Mouse (Mus musculus): ENCODE measurements around the gene Slc26a5. TPM values are rescaled to one million over a fixed set of nuclear protein-coding genes. Genes with fewer than 3 reads are reported as not detected.

Slc26a5 gene
- polyA plus RNA-seq, 1 experiment from 2014 or later, result not detected

- 70% methylated on average over 14 of the region's 14 CpGs for WGBS
Observed at GRCm38 (mm10) chr5:21896586-21896985, 31.2 kb upstream of the Slc26a5 start.

GRCm38 (mm10) chr5:21894168-21894567 is 28.8 kb upstream of the Slc26a5 start:
- DNase-seq (ENCODE audit: low spot score) (no peak), ATAC-seq (ENCODE audit: low FRiP score) (no peak)
- Histone ChIP-seq H3K4me1 (replicated peaks; ENCODE audit: control insufficient read depth, insufficient read depth, low read length) (0 out of 2 replicates have a peak, but pooled peaks cover 2% of the 10 kb centered on the region), H3K27me3 (ENCODE audit: control insufficient read depth, insufficient read depth, low read length) (no peaks in the 10 kb centered on the region), H3K4me3 (ENCODE audit: low read depth, low read length) (no peak overlapping the region), H3K36me3 (ENCODE audit: control insufficient read depth, insufficient read depth, low read length) (no peaks in the 10 kb centered on the region), H3K27ac (ENCODE audit: low read depth, low read length) (no peak overlapping the region), H3K4me2 (replicated peaks; ENCODE audit: low read depth, low read length) (no peak overlapping the region), H3K9ac (ENCODE audit: low read depth, low read length) (no peak overlapping the region), H3K9me3 (ENCODE audit: control insufficient read depth, low read length) (no peaks in the 10 kb centered on the region)
- WGBS, result 83% methylated on average over 3 of the region's 3 CpGs

More at GRCm38 (mm10) chr5:21896586-21896985, 31.2 kb upstream of the Slc26a5 start:
- Histone ChIP-seq H3K4me2 (replicated peaks; ENCODE audit: low read depth, low read length) (no peak overlapping the region), H3K36me3 (ENCODE audit: control insufficient read depth, insufficient read depth, low read length) (no peaks in the 10 kb centered on the region), H3K4me3 (ENCODE audit: low read depth, low read length) (no peak overlapping the region), H3K4me1 (replicated peaks; ENCODE audit: control insufficient read depth, insufficient read depth, low read length) (0 out of 2 replicates have a peak, but pooled peaks cover 2% of the 10 kb centered on the region), H3K27ac (ENCODE audit: low read depth, low read length) (no peak overlapping the region), H3K9me3 (ENCODE audit: control insufficient read depth, low read length) (no peaks in the 10 kb centered on the region), H3K27me3 (ENCODE audit: control insufficient read depth, insufficient read depth, low read length) (no peaks in the 10 kb centered on the region), H3K9ac (ENCODE audit: low read depth, low read length) (no peak overlapping the region)
- no peak for ATAC-seq (ENCODE audit: low FRiP score)
- no peak for DNase-seq (ENCODE audit: low spot score)

- ATAC-seq (ENCODE audit: low FRiP score), result no peak
- Histone ChIP-seq H3K4me3 (ENCODE audit: low read depth, low read length) (no peak overlapping the region), H3K27ac (ENCODE audit: low read depth, low read length) (no peak overlapping the region), H3K4me1 (replicated peaks; ENCODE audit: control insufficient read depth, insufficient read depth, low read length) (no peaks in the 10 kb centered on the region; the same call in 1 of the 2 replicates), H3K4me2 (replicated peaks; ENCODE audit: low read depth, low read length) (no peak overlapping the region), H3K9me3 (ENCODE audit: control insufficient read depth, low read length) (no peaks in the 10 kb centered on the region), H3K9ac (ENCODE audit: low read depth, low read length) (no peak overlapping the region), H3K36me3 (ENCODE audit: control insufficient read depth, insufficient read depth, low read length) (no peaks in the 10 kb centered on the region), H3K27me3 (ENCODE audit: control insufficient read depth, insufficient read depth, low read length) (peaks cover 3% of the 10 kb centered on the region; the same call in 1 of the 2 replicates)
- 66% methylated on average over 8 of the region's 8 CpGs for WGBS
- no peak for DNase-seq (ENCODE audit: low spot score)
Observed at GRCm38 (mm10) chr5:21866750-21867149, 1.3 kb upstream of the Slc26a5 start.

- Histone ChIP-seq H3K27me3 (ENCODE audit: control insufficient read depth, insufficient read depth, low read length) (peaks cover 3% of the 10 kb centered on the region; the same call in 1 of the 2 replicates), H3K4me3 (ENCODE audit: low read depth, low read length) (no peak overlapping the region), H3K36me3 (ENCODE audit: control insufficient read depth, insufficient read depth, low read length) (no peaks in the 10 kb centered on the region), H3K4me2 (replicated peaks; ENCODE audit: low read depth, low read length) (0 out of 2 replicates have a peak overlapping the region, but pooled peaks have one; percentile 8), H3K27ac (ENCODE audit: low read depth, low read length) (no peak overlapping the region), H3K9me3 (ENCODE audit: control insufficient read depth, low read length) (no peaks in the 10 kb centered on the region), H3K4me1 (replicated peaks; ENCODE audit: control insufficient read depth, insufficient read depth, low read length) (no peaks in the 10 kb centered on the region; the same call in 1 of the 2 replicates), H3K9ac (ENCODE audit: low read depth, low read length) (no peak overlapping the region)
- peak; percentile 20 for DNase-seq (ENCODE audit: low spot score)
- WGBS, result 18% methylated on average over 6 of the region's 6 CpGs
- ATAC-seq (ENCODE audit: low FRiP score), result no peak
Observed at GRCm38 (mm10) chr5:21866311-21866712, 908 bp upstream of the Slc26a5 start.

GRCm38 (mm10) chr5:21858653-21859052 is 6.8 kb downstream of the Slc26a5 start:
- Histone ChIP-seq H3K9me3 (ENCODE audit: control insufficient read depth, low read length) (no peaks in the 10 kb centered on the region), H3K27me3 (ENCODE audit: control insufficient read depth, insufficient read depth, low read length) (no peaks in the 10 kb centered on the region), H3K27ac (ENCODE audit: low read depth, low read length) (no peak overlapping the region), H3K36me3 (ENCODE audit: control insufficient read depth, insufficient read depth, low read length) (no peaks in the 10 kb centered on the region), H3K4me2 (replicated peaks; ENCODE audit: low read depth, low read length) (no peak overlapping the region), H3K4me1 (replicated peaks; ENCODE audit: control insufficient read depth, insufficient read depth, low read length) (no peaks in the 10 kb centered on the region), H3K4me3 (ENCODE audit: low read depth, low read length) (no peak overlapping the region), H3K9ac (ENCODE audit: low read depth, low read length) (no peak overlapping the region)
- DNase-seq (ENCODE audit: low spot score) (no peak), ATAC-seq (ENCODE audit: low FRiP score) (no peak)
- WGBS, result 84% methylated on average over 7 of the region's 7 CpGs

- WGBS, result 71% methylated on average over 10 of the region's 10 CpGs
- H3K27me3 ChIP-seq (ENCODE audit: control insufficient read depth, insufficient read depth, low read length), result no peaks in the 10 kb centered on the region
- no peaks in the 10 kb centered on the region for H3K4me1 ChIP-seq (replicated peaks; ENCODE audit: control insufficient read depth, insufficient read depth, low read length)
- H3K9ac ChIP-seq (ENCODE audit: low read depth, low read length), result no peak overlapping the region
- no peak for ATAC-seq (ENCODE audit: low FRiP score)
- no peak overlapping the region for H3K4me2 ChIP-seq (replicated peaks; ENCODE audit: low read depth, low read length)
- DNase-seq (ENCODE audit: low spot score), result no peak
- no peak overlapping the region for H3K4me3 ChIP-seq (ENCODE audit: low read depth, low read length)
- H3K36me3 ChIP-seq (ENCODE audit: control insufficient read depth, insufficient read depth, low read length), result no peaks in the 10 kb centered on the region
- H3K27ac ChIP-seq (ENCODE audit: low read depth, low read length), result no peak overlapping the region
- no peaks in the 10 kb centered on the region for H3K9me3 ChIP-seq (ENCODE audit: control insufficient read depth, low read length)
Observed at GRCm38 (mm10) chr5:21851679-21852340, 13.6 kb downstream of the Slc26a5 start.

GRCm38 (mm10) chr5:21847438-21847837 is 18.0 kb downstream of the Slc26a5 start:
- H3K27ac ChIP-seq (ENCODE audit: low read depth, low read length), result no peak overlapping the region
- H3K9ac ChIP-seq (ENCODE audit: low read depth, low read length), result no peak overlapping the region
- no peak overlapping the region for H3K4me2 ChIP-seq (replicated peaks; ENCODE audit: low read depth, low read length)
- H3K36me3 ChIP-seq (ENCODE audit: control insufficient read depth, insufficient read depth, low read length), result no peaks in the 10 kb centered on the region
- H3K4me1 ChIP-seq (replicated peaks; ENCODE audit: control insufficient read depth, insufficient read depth, low read length), result no peaks in the 10 kb centered on the region
- WGBS, result 83% methylated on average over 6 of the region's 6 CpGs
- no peak overlapping the region for H3K4me3 ChIP-seq (ENCODE audit: low read depth, low read length)
- no peaks in the 10 kb centered on the region for H3K9me3 ChIP-seq (ENCODE audit: control insufficient read depth, low read length)
- no peaks in the 10 kb centered on the region for H3K27me3 ChIP-seq (ENCODE audit: control insufficient read depth, insufficient read depth, low read length)
- ATAC-seq (ENCODE audit: low FRiP score) (no peak), DNase-seq (ENCODE audit: low spot score) (no peak)

- Histone ChIP-seq H3K9ac (ENCODE audit: low read depth, low read length) (no peak overlapping the region), H3K27ac (ENCODE audit: low read depth, low read length) (no peak overlapping the region), H3K9me3 (ENCODE audit: control insufficient read depth, low read length) (no peaks in the 10 kb centered on the region), H3K4me1 (replicated peaks; ENCODE audit: control insufficient read depth, insufficient read depth, low read length) (no peaks in the 10 kb centered on the region), H3K4me2 (replicated peaks; ENCODE audit: low read depth, low read length) (no peak overlapping the region), H3K4me3 (ENCODE audit: low read depth, low read length) (no peak overlapping the region), H3K36me3 (ENCODE audit: control insufficient read depth, insufficient read depth, low read length) (no peaks in the 10 kb centered on the region), H3K27me3 (ENCODE audit: control insufficient read depth, insufficient read depth, low read length) (no peaks in the 10 kb centered on the region)
- DNase-seq (ENCODE audit: low spot score) (no peak), ATAC-seq (ENCODE audit: low FRiP score) (no peak)
- WGBS, result 88% methylated on average over 20 of the region's 20 CpGs
Observed at GRCm38 (mm10) chr5:21846616-21847290, 18.7 kb downstream of the Slc26a5 start.

GRCm38 (mm10) chr5:21844676-21845075 is 20.7 kb downstream of the Slc26a5 start:
- Histone ChIP-seq H3K4me3 (ENCODE audit: low read depth, low read length) (no peak overlapping the region), H3K9me3 (ENCODE audit: control insufficient read depth, low read length) (no peaks in the 10 kb centered on the region), H3K9ac (ENCODE audit: low read depth, low read length) (no peak overlapping the region), H3K27me3 (ENCODE audit: control insufficient read depth, insufficient read depth, low read length) (no peaks in the 10 kb centered on the region), H3K27ac (ENCODE audit: low read depth, low read length) (no peak overlapping the region), H3K4me2 (replicated peaks; ENCODE audit: low read depth, low read length) (no peak overlapping the region), H3K4me1 (replicated peaks; ENCODE audit: control insufficient read depth, insufficient read depth, low read length) (no peaks in the 10 kb centered on the region), H3K36me3 (ENCODE audit: control insufficient read depth, insufficient read depth, low read length) (no peaks in the 10 kb centered on the region)
- WGBS, result 77% methylated on average over 4 of the region's 4 CpGs
- DNase-seq (ENCODE audit: low spot score), result peak; percentile 18
- no peak for ATAC-seq (ENCODE audit: low FRiP score)

All from hindbrain, embryonic 11.5 days (tissue).